Mouse (Mus musculus) urinary bladder, adult 2 months (tissue): Measurements from ENCODE around the gene Plcd4. TPM values are rescaled to one million over a fixed set of nuclear protein-coding genes. Genes with fewer than 3 reads are reported as not detected.
"Not testable (repeated sequence)": the region's sequence is repeated elsewhere in the genome, so short reads cannot be mapped to it uniquely, and the experiment has no call there.

ENCODE experiments used
- DNase-seq: peaks from one replicate; pipeline ENCODE4 v3.0.0; 2022; ENCODE audit warnings: low spot score
- polyA plus RNA-seq: library from polyadenylated mRNA; depleted of rRNA; stranded (reverse); fragments of >200 nt; gene quantifications from 2 replicates; pipeline ENCODE4 v1.2.3, GENCODE M21; 2012; rRNA removed

Plcd4 gene
- polyA plus RNA-seq: 0.30 and 0.47 TPM in 2 replicates

DNA sequence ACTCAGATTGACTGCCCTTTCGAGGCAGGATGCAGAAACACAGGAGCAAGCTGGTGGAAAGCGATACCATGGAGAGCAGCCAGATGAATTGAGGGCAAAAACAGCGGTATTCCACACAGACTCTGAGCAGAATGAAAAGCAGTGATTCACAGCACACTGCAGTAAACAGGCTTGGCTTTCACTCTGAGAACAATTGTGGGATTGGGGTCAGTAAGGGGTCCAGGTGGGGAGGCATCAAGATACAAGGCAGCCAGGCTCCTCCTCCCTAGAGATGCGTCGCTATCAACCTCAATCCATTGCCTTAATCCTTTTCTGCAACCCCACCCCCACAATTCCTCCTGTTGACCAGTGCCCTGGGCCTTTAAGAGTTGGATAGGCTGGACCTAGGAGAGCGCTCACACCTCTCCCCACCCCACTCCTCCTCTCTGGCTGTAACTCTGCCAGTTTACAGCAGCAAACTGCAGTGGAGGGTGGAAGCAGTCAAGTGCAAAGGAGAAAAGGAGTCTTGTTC lies at the start of gene Plcd4:
TSS of gene Plcd4 (plus strand) at position 438 of the 511 bp plus-strand sequence.
- DNase-seq: no peak

DNA sequence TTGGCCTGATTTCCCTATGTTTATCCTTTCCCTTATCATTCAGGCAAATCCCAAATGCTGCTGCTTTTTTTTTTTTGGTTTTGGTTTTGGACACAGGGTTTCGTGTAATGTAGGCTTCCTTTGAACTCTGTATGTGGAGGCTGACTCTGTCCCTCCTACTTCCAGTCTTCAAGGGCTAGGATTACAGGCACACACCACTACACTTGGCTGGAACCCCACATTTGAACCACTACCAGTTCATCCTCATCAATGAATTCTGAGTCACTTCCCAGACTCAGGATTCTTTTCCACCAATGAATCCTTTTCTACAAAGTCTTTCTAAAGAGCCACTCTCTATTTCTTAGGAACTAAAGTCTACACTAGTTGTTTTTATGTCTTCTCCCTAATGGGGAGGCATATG lies 41.6 kb upstream of the Plcd4 start:
- no peak for DNase-seq

DNA sequence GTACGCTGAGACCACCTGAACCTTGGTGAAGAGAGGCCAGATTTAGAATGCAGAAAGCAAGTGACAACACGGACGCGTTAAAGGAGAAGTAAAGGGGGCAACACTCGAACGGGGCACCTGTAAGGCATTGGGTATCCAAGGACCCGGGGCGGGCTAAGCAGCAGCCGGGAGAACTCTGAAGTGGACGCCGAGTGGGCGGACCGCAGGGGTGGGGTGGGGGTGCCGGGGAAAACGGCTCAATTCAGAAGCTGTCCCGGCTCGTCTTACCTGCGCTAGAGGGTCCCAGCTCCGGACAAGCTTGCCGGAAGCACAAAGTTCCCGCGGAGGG lies 37.3 kb upstream of the Plcd4 start:
- no peak for DNase-seq

DNA sequence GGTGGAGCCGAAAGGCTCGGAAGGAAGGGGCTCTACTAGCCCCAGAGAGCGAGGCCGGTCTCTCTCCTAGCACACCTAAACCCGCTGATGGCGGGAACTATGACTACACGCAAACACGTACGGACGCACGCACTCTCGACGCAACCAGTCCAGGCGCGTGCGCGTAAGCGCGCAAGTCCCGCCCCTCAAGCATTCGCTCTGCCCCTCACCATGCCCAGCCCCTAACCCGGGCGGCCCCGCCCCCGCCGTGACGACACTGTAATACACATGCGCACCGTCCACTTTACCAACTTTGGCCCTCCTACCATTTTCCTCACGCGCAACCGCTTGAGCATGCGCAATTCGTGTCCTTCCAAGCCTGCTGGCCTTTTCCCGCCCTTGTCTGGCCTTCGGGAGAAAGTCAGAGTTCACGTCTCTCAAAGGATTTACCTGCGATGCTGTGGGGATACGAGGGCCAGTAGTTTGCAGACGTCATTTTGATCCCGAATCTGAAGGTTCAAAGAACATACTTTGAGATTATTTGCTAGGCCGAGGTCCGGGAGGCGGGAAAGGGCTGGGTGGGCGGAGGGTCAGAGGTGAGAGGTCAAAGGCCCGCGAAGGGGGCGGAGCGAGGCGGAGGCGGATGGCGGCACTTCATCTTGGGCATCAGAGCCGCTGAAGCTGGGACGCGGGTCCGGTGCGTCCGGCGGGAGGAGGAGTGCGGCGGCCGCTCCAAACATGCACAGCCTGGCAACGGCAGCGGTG lies 36.8 kb upstream of the Plcd4 start, which contains the start of gene Cnot9:
TSS of gene Cnot9 (plus strand) at position 338 of the 744 bp plus-strand sequence.
- DNase-seq: peak; percentile 99

DNA sequence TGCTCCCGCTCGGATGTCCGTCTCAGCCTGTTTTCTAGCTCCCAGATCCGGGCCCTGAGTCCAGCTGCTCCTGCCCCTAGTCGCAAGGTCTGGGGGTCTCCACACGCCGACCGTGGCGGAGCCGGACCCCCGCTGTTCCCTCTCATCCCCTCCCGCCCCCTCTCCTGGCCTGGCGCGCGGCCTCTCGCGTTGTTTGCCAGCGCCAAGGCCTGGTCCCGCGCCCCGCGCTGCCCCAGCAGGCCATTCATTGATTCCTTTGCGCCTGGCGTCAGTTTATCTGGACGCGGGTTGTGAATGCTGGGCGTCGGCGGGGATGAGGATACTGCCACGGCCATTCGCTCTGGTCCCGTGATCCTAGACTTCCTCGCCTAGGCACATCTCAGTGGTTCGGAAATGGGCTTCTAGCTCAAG lies 36.2 kb upstream of the Plcd4 start:
- DNase-seq: no peak

DNA sequence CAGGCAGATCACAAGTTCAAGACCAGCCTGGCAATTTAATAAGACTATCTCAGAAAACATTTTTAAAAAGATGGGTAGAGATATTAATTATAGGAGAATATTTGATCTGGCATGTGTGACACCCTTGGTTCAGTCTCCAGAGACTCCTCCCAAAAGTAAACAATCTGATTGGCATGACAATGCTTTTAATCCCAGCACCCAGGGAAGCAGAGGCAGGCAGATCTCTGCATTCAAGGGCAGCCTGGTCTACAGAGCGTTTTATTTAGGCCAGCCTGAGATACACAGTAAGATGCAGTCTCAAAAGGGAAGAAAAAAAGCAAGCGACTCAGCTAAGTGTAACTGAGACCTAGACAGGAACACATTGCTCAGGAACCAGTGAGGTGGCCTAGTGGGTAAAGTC lies 34.9 kb upstream of the Plcd4 start:
- DNase-seq: no peak

DNA sequence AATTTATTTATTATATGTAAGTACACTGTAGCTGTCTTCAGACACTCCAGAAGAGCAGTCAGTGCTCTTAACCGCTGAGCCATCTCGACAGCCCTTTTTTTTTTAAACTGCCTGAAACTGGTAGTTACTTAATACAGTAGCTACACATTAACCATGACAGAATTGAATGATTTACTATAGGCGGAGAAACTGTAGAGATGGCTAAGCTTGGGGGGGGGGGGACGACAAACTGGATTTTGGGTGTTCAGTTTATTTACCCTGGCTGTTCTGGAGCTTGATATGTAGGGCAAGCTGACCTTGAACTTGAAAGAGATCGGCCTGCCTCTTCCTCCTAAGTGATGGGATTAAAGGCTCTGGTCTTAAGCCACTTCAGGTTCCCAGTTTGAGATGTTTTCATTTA lies 31.4 kb upstream of the Plcd4 start:
- no peak for DNase-seq

DNA sequence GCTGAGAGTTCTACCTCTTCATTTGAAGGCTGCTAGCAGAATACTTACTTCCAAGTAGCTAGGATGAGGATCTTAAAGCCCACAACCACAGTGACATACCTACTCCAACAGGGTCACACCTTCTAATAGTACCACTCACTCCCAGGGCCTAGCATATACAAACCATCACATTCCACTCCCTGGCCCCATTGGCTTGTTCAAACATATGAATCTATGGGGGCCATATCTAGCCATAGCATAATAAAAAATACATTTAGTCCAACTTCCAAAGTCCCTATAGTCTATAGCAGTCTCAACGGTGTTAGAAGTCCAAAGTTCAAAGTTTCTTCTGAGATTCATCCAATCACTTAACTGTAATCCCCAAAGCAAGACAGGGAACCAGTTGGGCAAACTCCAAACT lies 29.7 kb upstream of the Plcd4 start:
- DNase-seq: not testable (repeated sequence)

DNA sequence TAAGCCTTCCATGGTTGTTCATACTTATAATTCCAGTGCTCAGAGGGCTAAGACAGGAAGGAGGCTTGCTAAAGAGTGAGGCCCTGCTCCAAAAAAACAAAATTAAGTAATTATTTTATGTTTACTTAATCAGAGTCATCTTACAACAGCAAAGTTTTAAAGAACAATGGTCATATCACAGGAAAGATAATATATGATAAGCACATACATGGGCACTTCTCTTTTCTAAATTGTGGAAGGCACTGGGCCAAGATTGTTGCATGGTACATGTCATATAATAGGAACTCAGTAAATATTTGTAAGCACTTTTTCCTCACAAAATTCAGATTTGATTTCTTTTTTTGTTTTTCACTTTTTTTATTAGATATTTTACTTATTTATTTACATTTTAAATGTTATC lies 22.8 kb upstream of the Plcd4 start:
- DNase-seq: no peak

DNA sequence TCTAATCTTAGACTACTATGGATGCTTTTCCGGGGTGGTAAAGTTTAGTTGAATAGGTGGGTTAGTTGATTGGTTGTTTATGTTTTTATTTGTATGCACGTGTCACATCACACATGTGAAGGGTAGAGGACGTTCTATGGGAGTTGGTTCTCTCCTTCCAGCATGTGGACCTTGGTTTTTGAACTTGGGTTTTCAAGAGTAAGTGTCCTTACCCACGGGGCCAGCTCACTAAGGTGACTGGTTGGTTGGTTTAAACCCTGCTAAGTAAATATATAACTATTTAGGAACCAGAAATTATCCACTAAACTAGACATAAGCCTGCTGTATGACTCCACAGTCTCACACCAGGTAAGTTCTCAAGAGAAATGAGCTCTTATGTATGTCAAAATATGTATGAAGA lies 17.9 kb upstream of the Plcd4 start:
- DNase-seq: no peak

DNA sequence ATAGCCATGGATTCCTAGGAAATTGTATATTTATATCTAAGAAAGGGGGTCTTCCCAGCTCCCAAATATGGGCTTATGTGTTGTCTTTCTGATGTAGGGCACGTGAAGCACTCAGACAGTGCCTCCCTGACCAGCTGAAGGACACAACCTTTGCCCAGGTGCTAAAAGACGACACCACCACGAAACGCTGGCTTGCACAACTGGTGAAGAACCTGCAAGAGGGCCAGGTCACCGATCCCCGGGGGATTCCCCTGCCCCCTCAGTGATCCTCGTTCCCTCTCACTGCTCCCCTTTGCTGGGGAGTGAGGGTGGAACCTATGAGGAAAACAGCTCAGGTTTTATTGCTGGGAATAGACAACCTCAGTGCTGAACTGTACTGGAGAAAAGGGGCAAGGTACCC lies 14.1 kb upstream of the Plcd4 start:
- DNase-seq: no peak

DNA sequence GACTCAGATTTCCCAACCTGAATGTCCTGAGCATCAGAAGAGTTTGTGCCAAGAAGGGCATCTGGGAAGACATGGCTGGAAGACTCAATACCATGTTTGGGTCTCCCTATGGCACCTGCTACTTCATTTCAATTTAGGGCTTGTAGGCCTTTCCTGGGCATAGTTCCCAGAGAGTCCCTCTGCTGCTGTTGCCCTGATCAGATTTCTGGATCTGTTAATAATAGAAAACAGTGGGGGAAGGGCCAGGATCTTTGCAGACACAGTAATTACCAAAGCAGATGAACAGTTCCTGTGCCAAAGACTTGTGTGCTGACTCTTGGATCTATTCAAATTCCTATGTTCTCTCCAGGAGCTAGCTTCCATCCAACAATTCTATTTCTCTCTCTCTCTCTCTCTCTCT lies 4.0 kb upstream of the Plcd4 start:
- DNase-seq: no peak

DNA sequence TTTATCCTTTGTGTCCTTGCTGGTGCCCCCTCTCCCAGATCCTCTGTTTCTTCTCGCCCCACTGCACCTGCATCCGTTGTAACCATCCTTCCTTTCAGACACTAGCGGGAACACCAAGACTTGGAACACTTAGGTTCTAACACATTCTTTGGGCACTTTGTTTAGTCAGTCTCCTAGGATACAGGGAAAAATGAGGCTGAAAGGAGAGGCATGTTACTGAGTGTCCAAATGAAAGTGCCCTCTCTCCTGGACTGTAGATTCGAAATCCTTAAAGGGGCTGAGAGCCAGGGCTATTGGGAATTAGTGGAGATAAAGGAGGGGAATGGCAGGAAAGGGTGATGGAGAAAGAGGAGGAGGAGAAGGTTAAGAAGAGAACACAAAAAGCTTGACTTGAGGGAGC lies 1.5 kb downstream of the Plcd4 start, which contains the start of gene Usp37:
TSS of gene Usp37 (minus strand) at position 101 of the 400 bp plus-strand sequence.
- DNase-seq: no peak

DNA sequence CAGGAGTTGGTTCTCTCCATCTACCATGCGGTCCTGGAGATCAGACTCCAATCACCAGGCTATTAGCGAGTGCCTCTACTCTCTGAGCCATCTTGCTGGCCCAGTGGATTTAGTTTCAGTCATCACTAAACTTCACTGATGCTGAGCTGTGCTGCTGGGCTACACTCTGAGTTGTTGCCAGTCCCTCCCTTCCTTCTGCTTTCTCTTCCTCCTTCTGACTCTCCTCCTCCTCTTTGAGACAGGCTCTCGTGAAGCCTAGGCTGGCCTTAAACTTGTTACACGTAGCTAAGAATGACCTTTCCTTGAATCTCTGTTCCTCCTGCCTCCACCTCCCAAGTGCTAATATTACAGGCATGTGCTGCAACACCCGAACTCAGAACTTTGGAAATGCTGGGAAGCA lies 16.4 kb downstream of the Plcd4 start:
- DNase-seq: no peak

DNA sequence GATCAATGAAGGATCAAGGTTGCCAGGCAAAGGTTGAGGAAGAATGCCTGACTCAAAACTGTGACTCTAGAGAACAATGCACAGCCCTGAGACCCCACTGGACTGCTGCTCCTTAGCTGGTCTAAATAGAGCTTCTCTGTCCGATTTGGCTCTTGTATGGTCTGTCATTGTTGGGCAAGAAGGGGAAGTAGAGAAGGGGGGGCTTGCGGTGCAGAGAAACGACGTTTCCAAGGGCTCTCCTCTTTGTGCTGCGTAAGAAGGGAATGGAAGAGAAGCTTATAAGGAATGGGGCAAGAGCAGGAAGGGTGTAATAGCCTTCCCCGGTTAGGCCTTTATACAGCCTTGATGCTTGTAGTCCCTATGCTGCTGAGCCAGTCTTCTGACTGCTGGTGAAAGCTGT lies 23.1 kb downstream of the Plcd4 start:
- DNase-seq: no peak

DNA sequence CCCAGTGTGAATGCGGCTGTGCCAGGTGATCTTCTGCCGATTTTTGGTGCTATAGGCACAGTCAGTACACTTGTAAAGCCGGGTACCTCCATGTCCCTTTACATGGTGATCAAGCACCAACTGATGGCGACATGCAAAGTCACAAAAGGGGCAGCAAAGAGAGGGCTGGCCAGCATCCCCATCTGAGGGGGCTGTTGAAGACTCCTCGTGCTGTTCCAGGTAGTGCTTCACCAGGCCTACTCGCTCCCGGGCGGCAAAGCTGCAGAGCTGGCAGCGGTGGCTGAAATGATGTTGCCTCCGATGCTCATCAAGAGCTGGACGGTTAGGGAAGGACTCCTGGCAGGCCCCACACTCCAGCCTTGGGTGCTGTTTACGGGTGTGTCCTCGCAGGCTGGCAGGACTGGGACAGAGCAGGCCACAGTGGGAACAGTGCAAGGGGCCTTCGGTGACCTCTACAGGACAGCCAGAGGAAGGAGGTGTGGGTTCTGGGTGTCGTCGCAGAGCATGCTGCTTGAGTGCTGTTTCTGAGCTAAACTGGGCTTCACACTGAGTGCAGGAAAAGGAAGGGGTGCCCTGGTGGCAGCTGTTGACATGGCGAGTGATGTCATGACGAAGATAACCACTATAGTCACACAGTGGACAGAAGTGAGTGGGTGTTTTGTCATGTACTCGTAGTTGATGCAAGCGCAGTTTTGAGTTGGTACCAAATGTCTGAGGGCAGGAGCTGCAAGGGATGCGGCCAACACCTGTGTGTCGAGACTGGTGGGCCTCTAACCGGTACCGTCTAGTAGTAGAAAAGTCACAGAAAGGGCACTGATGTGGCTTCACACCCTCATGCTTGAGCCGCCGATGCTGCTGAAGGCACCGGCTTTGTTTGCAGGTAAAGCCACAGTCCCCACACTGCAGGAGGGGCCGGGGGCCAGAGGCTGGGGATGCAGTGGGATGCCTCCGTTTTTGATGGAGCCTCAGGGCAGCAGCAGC lies 27.3 kb downstream of the Plcd4 start:
- no peak for DNase-seq

DNA sequence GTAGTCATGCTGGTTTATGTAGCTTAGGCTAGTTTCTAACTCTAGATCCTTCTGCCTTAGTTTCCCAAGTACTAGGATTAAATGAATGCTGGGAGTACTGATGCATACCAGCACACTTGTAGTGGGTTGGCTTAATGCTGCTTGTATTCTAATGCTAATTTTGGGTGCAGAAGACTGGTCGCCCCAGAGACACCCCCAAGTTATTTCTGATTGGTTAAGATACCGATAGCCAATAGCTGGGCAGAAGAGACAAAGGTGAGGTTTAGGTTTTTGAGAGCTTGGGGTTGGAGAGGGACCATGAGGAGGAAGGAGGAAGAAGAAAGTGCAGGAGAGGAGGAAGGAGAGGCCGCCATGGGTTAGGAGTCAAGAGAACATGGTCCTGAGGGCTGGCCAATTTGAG lies 39.9 kb downstream of the Plcd4 start:
- no peak for DNase-seq

DNA sequence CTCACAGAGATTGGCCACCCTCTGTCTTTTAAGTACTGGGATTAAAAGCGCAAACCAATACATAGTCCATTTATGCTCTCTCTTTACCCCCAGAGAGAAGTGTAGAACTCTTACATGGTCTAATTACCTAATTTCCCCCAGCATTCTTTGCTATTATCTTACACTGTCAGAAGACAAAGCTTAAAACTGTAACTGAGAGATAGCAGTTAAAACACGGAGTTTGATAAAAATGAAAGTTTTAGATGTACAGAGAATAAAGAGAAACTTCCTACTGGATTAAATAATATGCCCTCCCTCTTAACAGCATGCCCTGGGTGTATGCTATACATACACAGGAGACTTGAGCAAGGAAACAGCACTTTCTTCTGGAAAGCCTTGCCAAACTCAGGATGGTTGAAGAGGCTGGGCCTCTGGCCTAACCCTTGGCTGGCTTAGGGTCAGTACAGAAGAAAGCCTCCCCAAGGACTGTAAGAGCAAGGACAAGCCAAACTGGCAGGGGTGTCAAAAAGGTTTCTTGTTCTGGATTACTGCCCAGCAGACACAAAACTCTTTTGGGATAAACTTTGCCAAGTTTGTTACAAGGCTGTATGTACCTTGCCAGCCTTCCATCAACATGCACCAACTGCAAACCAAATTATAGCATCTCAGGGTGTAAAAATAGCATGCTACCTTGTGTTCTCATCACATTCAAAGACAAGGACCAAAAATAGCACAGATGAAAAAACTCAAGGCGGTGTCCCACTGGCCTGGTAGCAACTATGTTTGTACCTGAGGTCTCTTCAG lies 42.1 kb downstream of the Plcd4 start:
- no peak for DNase-seq

DNA sequence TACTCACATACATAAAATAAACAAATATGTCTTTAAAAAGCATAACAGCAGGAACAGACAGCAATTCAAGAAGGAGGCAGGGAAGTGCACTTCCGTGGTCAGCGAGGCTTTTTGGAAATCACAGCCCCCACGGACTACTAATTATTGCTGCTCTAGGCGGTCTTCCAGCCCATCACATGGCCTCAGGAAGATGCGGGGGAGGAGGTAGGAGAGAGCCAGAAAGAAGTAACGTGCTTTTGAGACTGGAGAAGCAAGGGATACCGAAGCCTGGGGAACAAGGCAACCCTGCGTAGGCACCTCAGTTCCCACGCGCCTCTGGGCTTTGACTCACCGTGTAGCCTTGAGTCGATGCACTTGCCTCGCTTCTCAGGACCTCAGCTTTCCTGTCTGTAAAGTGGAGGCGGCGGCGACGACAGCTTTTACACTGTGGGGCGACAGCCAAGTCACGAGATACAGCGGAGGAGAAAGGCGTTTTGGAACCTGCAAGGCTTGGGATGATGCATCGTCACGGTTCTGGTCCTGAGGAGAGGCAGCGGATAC lies 44.6 kb downstream of the Plcd4 start:
- DNase-seq: no peak

DNA sequence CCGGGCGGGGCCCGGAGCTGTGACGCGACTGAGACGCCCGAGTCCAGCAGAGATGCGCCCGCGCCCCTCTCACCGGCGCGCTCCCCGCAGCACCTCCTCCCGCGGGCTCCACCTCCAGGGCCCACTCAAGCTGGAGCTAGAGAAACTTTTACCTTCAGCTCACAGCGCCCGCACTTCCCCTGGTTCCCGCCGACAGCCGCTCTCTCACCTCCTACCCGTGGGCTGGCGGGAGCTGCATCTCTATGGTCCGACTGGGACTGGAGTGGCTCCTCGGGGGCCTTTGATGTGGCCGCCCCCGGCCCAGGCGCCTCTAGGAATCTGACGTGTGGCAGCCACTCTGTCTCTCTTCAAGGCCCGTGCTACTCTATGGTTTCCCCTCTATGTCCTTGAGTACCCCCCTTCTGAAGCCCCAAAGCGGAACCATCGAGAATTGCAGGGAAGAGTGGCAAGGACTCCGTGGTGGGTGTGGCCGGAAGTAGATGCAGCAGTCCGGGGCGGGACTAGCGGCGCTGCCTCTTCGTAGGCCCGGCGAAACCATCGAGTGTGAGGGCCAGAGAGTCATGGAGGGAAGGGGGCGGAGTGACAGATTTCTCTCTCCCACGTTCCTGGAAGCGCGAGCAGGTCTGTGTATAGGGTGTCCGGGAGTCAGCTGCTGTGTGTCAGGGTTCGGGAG lies 45.2 kb downstream of the Plcd4 start, which contains the start of the genes Zfp142 and Bcs1l:
TSS of gene Zfp142 (minus strand) at position 474 of the 673 bp plus-strand sequence.
TSS of gene Bcs1l (plus strand) at position 517 of the 673 bp plus-strand sequence.
- DNase-seq: peak; percentile 87

DNA sequence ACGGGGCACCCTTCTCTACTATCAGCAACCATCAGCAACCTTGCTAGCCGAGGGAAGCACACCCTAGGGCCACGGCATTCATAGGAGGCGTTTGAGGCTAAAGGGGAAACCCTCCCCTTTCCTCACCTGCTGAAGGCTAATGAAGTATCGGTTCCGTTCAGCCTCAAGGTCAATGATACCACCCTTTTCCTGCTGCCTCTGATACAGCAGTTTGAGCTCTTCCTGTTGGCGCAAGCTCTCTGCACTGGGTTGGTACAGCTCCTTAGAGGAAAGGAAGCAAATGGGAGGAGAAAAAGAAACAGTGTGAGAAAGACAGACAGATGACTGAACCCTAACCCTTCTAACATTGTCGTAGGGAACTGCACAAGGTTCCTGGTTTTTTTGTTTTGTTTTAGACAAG lies 51.7 kb downstream of the Plcd4 start:
- no peak for DNase-seq
